Mouse (Mus musculus) small intestine, adult 2 months (tissue): ENCODE data around the gene Agpat4. TPM values are rescaled to one million over a fixed set of nuclear protein-coding genes. Genes with fewer than 3 reads are reported as not detected.

Experiments
- H3K27ac ChIP-seq: fragments of 200-500 bp; 2 replicates; pipeline ENCODE4 v1.5.1; 2012; ENCODE audit warnings: low read depth, low read length, control low read depth, inconsistent platforms; ENCODE audit not compliant: insufficient read depth
- H3K27me3 ChIP-seq: fragments of 200-500 bp; 2 replicates; pipeline ENCODE4 v1.6.1; 2012; ENCODE audit warnings: mild to moderate bottlenecking, moderate library complexity, low read length, inconsistent platforms; ENCODE audit not compliant: control insufficient read depth, insufficient read depth
- H3K36me3 ChIP-seq: fragments of 200-500 bp; 2 replicates; pipeline ENCODE4 v1.6.1; 2012; ENCODE audit warnings: mild to moderate bottlenecking, low read length, control low read depth, inconsistent platforms; ENCODE audit not compliant: control insufficient read depth, insufficient read depth
- H3K4me1 ChIP-seq: fragments of 200-500 bp; 2 replicates; pipeline ENCODE4 v1.6.1; 2012; ENCODE audit warnings: low read length, inconsistent platforms, mixed read lengths; ENCODE audit not compliant: control insufficient read depth, insufficient read depth, insufficient read length
- H3K4me3 ChIP-seq: fragments of 200-500 bp; 2 replicates; pipeline ENCODE4 v1.5.1; 2012; ENCODE audit warnings: low read depth, mild to moderate bottlenecking, control low read depth, inconsistent platforms, low read length, moderate library complexity
- CTCF ChIP-seq: fragments of 200-500 bp; IDR thresholded peaks from 2 replicates; pipeline ENCODE4 v1.5.1; 2012; ENCODE audit warnings: low read depth, mild to moderate bottlenecking, control low read depth, inconsistent platforms, low read length, moderate library complexity, mixed read lengths; ENCODE audit not compliant: insufficient replicate concordance, insufficient read length; ENCODE audit errors: extremely low read depth
- POLR2A ChIP-seq: fragments of 200-500 bp; IDR thresholded peaks from 2 replicates; pipeline ENCODE4 v1.6.1; 2012; ENCODE audit warnings: low read depth, mild to moderate bottlenecking, control low read depth, inconsistent platforms, low read length, moderate library complexity
- WGBS: fragments of 180-500 bp; shearing (Covaris S2); methylation state at CpG from one replicate; pipeline ENCODE4 v1.1.7; 2018; 5-methylcytosine and 5-hydroxymethylcytosine counted together
- polyA plus RNA-seq: library from polyadenylated mRNA; depleted of rRNA; stranded (reverse); fragments of >200 nt; gene quantifications from 2 replicates; pipeline ENCODE4 v1.2.3, GENCODE M21; 2012

The Agpat4 gene
- polyA plus RNA-seq, 1 experiment = 10.3 TPM

DNA sequence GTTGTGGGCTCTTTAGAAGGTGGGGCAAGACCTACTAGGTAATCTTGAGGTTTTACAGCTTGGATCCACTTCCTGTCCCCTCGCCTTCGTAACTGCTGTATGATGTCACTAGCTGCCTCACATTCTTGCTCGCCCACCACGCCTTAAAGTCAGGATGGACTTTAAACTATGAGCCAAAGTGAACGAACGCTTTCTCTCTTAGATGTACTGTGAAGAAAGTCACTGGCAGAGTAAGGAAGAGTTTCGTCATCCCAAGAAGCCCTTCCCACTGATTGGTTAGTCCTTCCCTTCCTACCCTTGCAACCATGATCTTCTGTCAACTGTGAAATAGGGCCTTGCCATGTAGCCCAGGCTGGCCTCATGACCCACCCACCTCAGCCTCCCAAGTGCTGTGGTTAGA is 112.6 kb downstream of the Agpat4 start:
- no peaks in the 10 kb centered on the region for H3K27me3 ChIP-seq
- TF ChIP-seq POLR2A = no peak
- 51% methylated on average over 7 of the region's 7 CpGs for WGBS
- H3K36me3 ChIP-seq = peaks cover 67% of the 10 kb centered on the region
- no peak overlapping the region for H3K4me3 ChIP-seq
- H3K4me1 ChIP-seq = peaks cover 2% of the 10 kb centered on the region; the same call in 1 of the 2 replicates
- no peak overlapping the region for H3K27ac ChIP-seq

DNA sequence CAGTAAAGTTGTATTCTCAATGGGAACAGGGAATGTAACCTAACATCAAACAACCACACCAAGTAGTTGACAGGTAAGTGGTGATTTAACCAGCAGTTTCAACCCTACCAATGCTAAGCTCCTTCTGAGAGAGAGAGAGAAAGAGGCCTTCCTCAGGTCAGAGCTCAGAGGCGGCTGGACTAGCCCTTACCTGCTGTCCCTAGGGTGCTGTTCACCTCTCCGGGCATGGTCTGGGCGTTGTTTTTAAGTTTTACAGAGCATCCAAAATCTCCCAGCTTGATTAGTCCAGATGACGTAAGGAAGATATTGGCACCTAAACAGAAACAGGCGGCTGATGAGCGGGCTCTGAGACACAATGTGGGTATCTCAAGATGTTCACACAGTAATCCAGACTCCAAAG is 114.2 kb downstream of the Agpat4 start:
- Histone ChIP-seq H3K4me3 (no peak overlapping the region), H3K36me3 (peaks cover 65% of the 10 kb centered on the region), H3K4me1 (peaks cover 2% of the 10 kb centered on the region; the same call in 1 of the 2 replicates), H3K27ac (no peak overlapping the region), H3K27me3 (no peaks in the 10 kb centered on the region)
- TF ChIP-seq POLR2A = no peak
- TF ChIP-seq CTCF = no peak
- 98% methylated on average over 6 of the region's 6 CpGs for WGBS

DNA sequence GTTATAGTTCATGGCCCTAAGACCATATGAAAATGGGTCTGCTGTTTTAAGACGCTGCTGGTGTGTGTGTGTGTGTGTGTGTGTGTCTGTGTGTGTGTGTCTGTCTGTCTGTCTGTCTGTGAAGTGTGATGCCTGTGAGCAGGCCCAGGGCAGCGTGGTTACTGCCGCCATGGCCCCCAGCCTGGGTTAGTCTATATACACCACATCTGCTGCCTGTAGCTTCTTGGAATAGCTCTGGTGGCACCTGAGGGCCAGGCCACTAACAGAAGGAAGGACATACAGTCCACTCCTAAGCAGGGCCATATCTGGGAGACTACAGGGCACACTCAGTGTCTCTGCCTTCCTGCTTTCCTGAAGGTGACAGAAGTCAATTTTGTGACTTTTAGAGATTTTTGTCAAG is 122.2 kb downstream of the Agpat4 start:
- Histone ChIP-seq H3K4me3 (no peak overlapping the region), H3K36me3 (peaks cover 48% of the 10 kb centered on the region), H3K4me1 (no peaks in the 10 kb centered on the region), H3K27ac (no peak overlapping the region), H3K27me3 (no peaks in the 10 kb centered on the region)
- WGBS = 95% methylated on average over 3 of the region's 3 CpGs
- TF ChIP-seq POLR2A = no peak
- no peak for TF ChIP-seq CTCF

DNA sequence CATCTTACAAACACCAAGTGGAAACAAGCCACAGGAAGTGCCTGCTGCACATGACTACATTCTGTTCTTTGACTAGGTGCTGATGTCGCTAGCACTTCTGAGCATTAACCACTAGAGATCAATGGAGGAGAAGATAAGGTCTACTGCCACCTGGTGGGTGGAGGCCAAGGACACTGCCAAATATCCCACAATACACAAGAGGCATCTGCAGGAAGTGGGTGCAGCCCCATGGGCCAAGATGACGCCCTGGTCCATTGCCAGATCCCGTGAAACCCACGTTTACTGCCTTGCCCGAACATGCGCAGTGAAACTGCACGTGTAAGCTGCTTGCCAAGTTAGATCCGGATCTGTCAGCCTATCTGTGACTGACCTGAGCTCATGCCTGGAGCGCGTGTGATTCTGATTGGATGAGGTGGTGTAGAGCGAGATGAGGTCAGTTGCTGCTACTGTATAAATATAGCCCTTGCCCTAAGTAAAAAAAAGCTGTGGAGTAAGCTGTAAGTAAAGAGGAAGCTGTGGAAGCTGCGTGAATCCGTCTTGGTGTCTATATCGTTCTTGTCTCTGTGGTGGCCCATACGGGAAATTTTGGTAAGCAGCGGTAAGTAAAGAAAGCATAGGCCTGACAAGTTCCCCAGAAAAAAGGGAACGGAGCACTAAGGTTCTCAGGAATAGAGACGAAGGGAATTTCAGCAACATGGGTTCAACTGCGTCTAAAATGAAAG is 131.4 kb downstream of the Agpat4 start:
- peaks cover 57% of the 10 kb centered on the region for H3K36me3 ChIP-seq
- TF ChIP-seq CTCF = no peak
- TF ChIP-seq POLR2A = no peak

DNA sequence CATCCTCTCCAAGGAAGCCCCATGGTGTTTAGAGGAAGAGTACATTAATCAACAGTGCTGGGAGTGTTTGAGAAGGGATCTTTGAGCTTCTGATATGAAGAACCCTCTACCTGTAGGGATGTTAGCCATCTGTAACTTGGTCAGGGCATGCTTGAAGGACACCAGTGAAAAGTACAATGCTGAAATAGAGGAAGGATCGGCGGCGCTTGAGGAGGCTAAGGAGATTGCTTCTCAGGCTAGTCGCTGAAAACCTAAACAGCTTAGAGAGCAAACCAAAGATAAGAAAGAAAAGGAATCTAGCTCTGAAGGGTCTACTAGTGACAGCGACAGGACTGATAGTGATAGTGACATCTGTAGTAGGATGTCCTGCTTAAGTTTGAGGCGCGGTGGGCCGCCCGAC is 132.1 kb downstream of the Agpat4 start:
- no peak for TF ChIP-seq CTCF

More for the DNA sequence above, 131.4 kb downstream of the Agpat4 start:
- H3K4me3 ChIP-seq = no peak overlapping the region
- no peaks in the 10 kb centered on the region for H3K27me3 ChIP-seq
- no peak overlapping the region for H3K27ac ChIP-seq
- WGBS = 92% methylated on average over 19 of the region's 19 CpGs
- H3K4me1 ChIP-seq = no peaks in the 10 kb centered on the region

DNA sequence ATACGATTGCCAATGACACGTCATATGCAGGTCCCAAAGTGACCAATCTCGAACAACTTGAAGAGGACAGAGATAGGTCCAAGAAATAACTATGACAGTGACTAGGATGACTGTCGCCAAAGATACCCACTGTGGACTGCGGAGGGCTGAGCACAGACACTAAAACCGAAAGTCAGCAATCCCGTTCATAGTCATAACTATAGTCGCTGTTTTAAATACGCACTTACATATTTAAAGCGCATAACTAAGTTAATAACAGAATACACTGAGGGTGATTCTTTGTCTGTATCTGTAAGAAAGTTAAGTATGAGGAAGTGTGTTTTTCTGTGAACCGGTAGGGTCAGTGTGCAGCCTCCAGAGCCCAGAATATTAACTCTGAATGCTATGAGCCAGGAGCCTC is 137.6 kb downstream of the Agpat4 start:
- H3K4me1 ChIP-seq = no peaks in the 10 kb centered on the region; the same call in 1 of the 2 replicates
- no peak overlapping the region; the same call in 1 of the 2 replicates for H3K4me3 ChIP-seq
- WGBS = 95% methylated on average over 11 of the region's 11 CpGs
- H3K27ac ChIP-seq = no peak overlapping the region
- H3K36me3 ChIP-seq = peaks cover 76% of the 10 kb centered on the region
- H3K27me3 ChIP-seq = no peaks in the 10 kb centered on the region
- TF ChIP-seq CTCF = no peak
- no peak for TF ChIP-seq POLR2A

More for the DNA sequence above, 132.1 kb downstream of the Agpat4 start:
- Histone ChIP-seq H3K4me3 (no peak overlapping the region), H3K36me3 (peaks cover 63% of the 10 kb centered on the region), H3K4me1 (no peaks in the 10 kb centered on the region), H3K27ac (no peak overlapping the region), H3K27me3 (no peaks in the 10 kb centered on the region)
- 98% methylated on average over 9 of the region's 9 CpGs for WGBS

DNA sequence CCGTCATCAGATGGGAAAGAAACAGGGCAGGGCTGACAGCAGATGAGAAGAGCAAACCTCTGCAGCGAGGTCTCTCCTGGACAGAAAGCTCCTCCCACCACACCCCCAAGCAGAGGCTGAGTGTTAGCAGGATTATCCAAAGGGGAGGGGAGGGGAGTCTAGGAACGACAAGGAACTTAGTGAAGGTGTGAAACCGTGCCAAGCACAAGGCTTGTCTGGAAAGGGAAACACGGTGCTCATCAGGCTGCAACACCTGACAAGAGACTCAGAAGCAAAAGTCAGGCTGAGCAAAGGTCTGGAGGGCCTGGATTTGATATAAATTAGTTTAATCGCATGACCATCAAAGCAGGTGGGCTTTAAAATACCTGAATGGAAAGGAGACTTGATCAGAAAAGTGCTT is 140.0 kb downstream of the Agpat4 start:
- Histone ChIP-seq H3K4me3 (no peak overlapping the region), H3K36me3 (peaks cover 68% of the 10 kb centered on the region), H3K27ac (no peak overlapping the region), H3K27me3 (no peaks in the 10 kb centered on the region), H3K4me1 (no peaks in the 10 kb centered on the region; the same call in 1 of the 2 replicates)
- TF ChIP-seq CTCF = no peak
- no peak for TF ChIP-seq POLR2A
- WGBS = 67% methylated on average over 6 of the region's 6 CpGs
